Mouse (Mus musculus) hindlimb bud, embryonic 11.5 days (tissue): ENCODE data around the gene Gm44805.

ENCODE experiments used
- DNase-seq: peaks from one replicate; pipeline ENCODE4 v3.0.0-alpha.2; 2012; ENCODE audit warnings: low read depth, low spot score; ENCODE audit errors: extremely low spot score

The Gm44805 gene

DNA sequence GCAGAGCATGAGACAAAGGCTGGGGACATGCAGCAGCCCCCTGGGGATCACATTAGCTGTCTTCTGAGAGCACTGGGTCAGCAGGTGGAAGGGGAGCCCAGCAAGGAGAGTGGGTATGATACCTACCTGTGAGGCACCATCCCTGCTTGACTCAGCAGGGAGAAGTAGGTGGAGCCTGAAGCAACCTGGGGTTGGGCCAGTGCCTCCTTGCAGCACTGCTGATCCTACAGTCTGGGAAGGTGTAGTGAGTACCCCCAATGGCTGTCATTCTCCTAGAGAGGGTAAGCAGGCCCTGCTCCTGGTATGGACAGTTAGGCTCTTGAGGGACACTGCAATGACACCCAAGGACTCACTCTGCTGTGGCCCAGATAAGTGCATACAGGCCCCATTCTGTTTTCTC, 48.9 kb downstream of the Gm44805 start:
- DNase-seq, result no peak

DNA sequence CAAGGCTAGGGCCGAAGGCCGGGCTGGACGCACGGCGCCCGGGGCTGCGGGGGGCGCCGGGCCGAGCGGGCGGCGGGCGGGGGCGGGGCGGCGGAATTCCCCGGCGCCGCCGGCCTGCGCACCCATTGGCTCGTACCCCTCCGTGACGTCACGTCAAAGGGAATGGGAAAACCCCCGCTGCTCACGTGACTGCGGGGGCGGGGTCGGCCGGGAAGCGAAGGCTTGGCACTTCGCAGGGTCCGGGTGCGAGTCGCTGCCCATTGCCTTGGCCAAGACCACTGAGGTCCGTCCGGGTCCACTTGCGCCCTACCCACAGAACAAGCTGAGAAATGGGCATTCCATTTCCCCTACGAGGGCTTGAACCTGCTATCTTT, 51.9 kb downstream of the Gm44805 start, which contains the start of gene Relb:
Gene Relb (minus strand): TSS at position 78 of the 374 bp plus-strand sequence.
- DNase-seq, result peak; percentile 35

DNA sequence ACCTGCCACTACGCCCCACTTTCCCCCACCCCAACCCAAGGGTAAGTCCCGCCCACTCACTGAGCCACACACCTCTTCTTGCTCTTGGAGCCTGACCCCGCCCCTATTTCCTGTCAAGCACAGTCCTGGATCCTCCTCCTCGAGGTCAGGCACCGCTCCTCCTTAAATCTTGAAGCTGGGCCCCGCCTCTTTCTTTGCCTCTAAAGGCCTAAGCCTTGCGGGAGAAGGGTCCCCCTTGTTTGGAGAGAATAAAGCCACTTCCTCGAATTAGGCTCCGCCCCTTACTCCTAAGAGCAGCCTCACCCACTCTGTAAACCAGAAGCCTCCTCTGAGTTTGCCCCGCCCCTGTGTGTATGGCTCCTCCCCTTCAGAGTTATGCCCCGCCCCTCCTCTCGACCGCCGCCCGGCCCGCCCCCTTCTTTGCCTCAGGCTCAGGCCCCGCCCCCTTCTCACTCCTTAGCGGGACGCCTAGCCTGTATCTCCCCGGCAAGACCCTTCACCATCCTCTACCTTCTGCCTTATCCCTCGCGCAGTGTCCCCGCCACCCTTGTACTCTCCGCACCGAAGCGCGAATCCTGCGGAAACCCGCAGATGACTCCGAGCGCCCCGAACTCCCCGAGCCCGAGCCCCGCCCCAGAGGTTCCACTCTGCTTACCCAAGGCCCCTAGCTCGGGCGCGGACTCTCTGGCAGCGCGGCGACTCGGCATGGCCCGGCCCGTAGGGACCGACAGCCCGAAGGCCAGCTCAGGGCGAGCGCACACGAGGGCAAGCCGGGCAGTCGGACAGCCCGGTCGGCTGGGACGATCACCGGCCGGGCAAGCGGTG, 52.5 kb downstream of the Gm44805 start:
- peak; percentile 71 for DNase-seq

DNA sequence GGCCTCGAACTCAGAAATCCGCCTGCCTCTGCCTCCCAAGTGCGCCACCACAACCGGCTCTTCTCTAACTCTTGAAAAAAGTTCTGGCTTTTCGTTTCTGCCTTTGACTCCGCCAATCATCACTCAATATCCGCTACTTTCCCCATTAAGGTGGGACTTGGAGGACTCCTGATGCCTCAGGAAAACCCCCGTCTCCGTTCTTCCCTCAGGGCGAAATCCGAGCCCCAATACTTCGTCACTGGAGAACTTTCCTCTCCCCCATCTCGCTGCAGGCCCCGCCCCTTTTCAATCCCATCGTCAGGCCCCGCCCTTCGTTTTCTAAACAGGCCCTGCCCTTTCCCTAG, 53.1 kb downstream of the Gm44805 start:
- DNase-seq, result no peak

DNA sequence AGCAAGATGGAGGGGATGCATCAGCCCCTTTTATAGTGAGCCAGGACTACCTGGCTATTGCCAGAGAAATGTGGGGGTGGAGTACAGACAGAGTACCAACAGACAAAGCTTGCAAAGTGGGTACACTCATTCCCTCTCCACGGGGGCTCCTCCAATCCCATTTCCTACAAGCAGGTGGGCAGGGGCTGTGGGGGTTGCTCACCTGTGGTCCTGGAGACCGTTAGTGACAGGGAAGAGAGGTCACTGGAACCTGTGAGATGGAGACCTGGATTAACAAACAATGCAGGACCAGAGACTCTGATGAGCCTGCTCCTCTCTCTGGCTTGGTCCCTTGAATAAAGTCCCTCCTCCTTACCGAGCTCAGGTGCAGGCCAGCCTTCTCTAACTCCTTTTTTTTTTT, 53.5 kb downstream of the Gm44805 start:
- DNase-seq, result no peak

DNA sequence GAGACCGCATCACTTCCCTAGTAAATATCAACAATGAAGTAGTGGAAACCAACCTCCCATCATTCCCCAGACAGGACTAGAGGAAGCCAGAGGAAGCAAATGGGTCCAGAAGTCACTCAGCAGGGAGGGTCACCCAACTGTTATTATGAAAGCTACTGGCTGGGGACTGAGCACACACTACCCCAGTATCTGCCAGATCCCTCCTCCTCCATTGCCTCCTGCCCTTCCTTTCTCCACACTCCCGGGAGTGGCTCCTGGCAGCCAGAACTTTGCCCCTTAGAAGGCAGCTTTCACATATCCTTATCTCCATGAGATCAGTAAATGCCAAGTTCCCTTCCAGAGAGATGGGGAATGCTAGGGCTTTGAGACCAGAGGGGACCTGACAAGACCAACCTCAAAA, 57.8 kb downstream of the Gm44805 start:
- DNase-seq, result no peak

DNA sequence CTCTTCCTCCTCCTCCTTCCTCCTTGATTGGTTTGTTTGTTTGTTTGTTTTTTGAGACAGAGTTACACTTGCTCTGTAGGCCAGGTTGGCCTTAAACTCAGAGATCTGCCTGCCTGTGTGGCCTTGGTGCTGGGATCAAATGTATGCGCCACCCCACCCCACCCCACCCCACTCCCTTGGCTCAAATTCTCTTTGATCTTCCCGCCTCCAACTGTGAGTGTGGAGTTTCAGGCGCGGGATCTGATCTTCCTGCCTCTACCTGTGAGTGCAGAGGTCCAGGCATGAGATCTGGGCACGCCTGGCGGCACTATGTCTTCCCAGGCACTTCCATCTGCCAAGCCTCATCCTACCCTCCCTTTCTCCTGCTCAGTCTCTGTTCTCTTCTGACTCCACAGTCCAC, 59.0 kb downstream of the Gm44805 start:
- DNase-seq, result no peak
